Mouse (Mus musculus): ENCODE measurements around the gene St6gal2.

St6gal2 gene

GRCm38 (mm10) chr17:55445250-55446184, at the start of gene St6gal2:
TSS of gene St6gal2 (plus strand) at chr17:55445382.
- DNase-seq, result peak; percentile 73

GRCm38 (mm10) chr17:55406043-55406442, 39.1 kb upstream of the St6gal2 start:
- DNase-seq, result no peak

GRCm38 (mm10) chr17:55416519-55416918, 28.7 kb upstream of the St6gal2 start:
- DNase-seq, result no peak

- DNase-seq, result no peak
Measured at GRCm38 (mm10) chr17:55446185-55446527, 974 bp downstream of the St6gal2 start.

- DNase-seq, result no peak
Measured at GRCm38 (mm10) chr17:55446698-55447097, 1.5 kb downstream of the St6gal2 start.

DNA sequence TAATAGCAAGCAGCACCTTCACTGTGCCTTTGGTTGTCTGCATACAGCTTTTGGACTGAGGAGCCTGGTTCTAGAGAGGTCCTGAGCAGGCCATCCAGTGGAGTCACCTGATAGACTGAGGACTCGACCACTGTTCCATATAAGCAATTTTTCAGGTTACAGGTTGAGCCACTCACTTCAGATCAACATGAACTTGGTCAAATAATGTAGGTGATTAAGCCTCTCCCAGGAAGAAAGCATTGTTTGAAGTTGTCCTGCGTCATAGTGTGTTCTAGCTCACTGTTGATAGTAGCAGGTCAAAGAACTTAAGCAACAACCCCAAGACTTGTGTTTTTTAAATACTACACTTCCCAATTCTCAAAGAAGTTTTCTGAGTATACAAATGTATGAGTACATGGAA, 5.8 kb downstream of the St6gal2 start:
- DNase-seq, result no peak

- DNase-seq, result no peak
Measured at GRCm38 (mm10) chr17:55454487-55454886, 9.3 kb downstream of the St6gal2 start.

GRCm38 (mm10) chr17:55460187-55460586, 15.0 kb downstream of the St6gal2 start:
- DNase-seq, result no peak

- no peak for DNase-seq
Measured at GRCm38 (mm10) chr17:55467579-55467978, 22.4 kb downstream of the St6gal2 start.

GRCm38 (mm10) chr17:55468963-55469362, 23.8 kb downstream of the St6gal2 start:
- DNase-seq, result no peak

- DNase-seq, result no peak
Measured at GRCm38 (mm10) chr17:55475974-55476373, 30.8 kb downstream of the St6gal2 start.

DNA sequence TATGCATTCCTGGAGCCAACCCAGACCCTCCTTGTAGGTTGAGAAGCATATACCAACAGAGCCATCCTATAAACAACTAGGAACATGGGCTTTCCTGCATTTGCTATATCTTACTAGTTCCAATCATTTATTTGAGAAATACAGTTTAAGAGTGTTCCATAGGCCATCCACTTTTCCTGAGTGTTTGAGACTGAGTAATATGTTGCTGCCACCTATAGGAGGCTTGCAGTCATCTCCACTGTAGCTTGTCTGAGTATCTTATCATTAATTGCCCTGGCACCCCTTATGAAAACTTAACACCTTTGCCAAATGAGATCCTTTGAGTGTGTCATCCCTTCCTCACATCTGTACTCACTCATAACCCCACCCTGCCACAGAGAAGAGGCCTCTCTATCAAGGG, 32.2 kb downstream of the St6gal2 start:
- DNase-seq, result no peak

DNA sequence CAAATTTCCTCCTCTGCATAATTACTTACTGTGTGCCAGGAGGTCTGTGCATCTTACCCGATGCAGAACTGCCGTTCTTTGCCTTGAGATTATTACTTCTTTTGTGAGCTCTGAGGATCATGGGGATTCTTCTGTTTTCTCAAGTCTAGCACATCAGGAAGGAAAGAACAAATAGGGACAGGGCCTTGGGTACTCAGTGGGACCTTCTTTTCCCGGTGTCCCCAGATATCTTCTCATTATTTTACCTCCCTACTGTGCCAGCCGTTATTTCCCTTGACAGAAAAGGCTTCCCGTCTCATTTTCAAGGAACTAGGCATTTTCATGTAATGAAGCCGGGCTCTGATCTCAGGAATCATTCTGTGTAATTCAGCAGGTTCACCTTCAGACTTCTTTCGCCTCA, 34.2 kb downstream of the St6gal2 start:
- no peak for DNase-seq

DNA sequence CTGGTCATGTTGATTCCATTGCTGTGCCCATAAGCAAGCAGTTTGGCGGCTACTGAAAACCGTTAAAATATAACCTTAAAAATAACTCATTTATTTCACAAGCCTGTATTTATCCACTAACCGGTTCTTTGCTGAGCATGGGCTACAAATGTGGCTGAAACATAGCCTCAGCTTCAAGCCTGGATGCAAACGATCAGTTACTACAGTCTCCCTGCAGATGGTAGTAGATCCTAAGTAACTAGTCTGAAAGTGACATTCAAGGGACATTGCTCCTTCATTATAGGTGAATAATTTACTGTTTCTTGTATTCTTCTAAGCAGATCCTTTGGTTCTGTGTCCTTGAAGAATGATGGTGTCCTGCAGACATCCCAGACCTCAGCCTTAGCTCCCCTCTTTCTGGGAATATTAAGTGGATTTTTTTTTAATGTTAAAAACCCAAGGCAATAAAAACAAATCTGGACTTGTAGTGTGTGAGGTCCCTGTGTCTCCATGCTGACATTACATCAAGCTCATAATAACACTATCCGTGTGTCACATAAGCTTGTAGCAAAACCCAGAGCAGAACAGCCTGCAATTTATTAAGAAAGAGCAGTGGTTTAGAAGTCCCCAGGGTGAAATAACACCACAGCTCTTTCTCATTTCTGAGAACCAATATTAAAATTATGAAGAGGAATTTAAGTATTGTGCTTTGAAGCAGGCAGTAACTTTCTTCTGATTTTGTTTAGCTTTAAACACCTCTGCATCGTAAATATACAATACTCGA, 39.1 kb downstream of the St6gal2 start:
- no peak for DNase-seq

- DNase-seq, result no peak
Measured at GRCm38 (mm10) chr17:55531872-55532271, 86.7 kb downstream of the St6gal2 start.

GRCm38 (mm10) chr17:55548476-55548875, 103.3 kb downstream of the St6gal2 start:
- DNase-seq, result no peak

- no peak for DNase-seq
Measured at GRCm38 (mm10) chr17:55561774-55562173, 116.6 kb downstream of the St6gal2 start.
